Mouse (Mus musculus) fat pad, adult 2 months (tissue): ENCODE data around the gene Wdr90.
A peak's percentile ranks its signal among the peaks of the same experiment; 100 is the strongest.

Source experiments
- DNase-seq: peaks from one replicate; pipeline ENCODE4 v3.0.0-alpha.2; 2011; ENCODE audit warnings: low read depth, low spot score; ENCODE audit errors: extremely low read depth

The Wdr90 gene

DNA sequence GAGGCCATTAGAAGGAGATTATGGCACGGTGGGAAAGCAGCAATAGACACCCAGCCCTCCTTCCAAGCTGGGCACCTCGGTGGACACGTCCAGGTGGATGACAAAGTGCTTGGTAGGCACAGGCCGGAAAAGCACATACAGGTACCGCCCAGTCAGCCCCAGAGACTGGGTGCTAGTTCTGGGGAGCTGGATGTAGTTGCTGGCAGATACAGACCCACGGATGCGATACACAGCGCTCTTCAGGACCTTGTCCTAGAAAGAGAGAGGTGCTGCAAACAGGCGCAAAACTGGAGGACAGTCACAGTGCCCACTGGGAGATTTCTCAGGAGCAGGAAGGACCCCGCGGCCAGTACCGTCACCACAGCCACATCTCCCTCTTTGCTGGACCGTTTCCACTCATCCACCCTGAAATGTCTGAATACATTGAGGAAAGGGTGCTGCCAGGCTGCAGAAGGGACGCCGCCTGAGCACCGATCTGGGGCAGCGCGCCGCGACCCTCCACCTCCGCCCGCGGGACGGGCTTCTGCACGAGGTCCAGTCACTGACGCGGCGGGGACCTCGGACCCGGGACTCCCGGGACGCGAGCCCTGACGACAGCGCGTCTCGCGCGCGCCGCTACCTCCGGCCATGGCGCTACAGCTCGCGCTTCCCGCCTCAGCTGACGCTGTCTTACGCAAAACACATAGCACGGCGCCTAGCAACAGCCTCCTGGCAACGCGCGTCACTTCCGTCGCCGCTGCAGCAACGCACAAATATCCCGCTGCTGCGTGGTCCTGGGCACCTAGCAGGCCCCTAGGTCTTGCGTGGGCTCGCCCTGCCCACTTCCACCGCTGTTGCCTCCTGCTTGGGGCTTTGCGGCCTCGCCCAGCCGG lies at the start of gene Wdr90:
Gene Wdr90 (minus strand): TSS at position 670 of the 872 bp plus-strand sequence.
- DNase-seq, result no peak

DNA sequence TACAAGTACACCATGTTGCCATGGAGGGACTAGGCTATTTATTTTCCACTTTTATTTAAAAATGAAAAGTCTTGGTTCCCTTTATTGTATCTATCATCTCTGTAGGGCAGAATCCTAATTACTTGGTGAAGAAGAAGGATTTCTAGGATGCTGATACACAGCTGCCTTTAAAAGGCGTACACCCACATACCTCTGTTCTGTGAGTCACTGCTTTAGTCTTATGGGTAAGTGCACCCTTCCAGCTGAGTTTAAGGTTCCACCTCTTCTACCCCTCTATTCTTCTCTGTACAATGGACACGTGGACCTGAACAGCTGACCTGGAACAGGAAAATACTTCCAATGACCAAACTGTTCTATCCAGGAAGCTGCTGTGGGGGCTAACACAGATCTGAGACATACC lies 46.3 kb upstream of the Wdr90 start:
- DNase-seq, result no peak

DNA sequence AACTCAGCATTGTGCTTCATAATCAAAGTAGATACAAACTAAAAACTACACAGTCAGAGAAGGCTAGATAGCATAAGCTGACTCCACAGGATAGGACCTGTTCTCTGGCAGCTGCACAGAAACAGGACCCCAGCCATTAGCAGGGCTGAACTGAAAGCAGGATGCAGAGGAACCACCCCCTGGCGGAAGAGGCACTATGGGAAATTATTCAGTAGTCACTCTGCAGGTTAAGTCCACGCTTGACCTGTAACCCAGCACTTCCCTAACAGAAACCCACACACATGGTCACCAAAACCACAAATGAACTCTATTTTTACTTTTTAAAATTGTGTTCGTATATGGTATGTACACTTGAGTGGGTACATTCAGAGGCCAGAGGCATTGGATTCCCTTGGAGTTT lies 41.8 kb upstream of the Wdr90 start:
- no peak for DNase-seq

DNA sequence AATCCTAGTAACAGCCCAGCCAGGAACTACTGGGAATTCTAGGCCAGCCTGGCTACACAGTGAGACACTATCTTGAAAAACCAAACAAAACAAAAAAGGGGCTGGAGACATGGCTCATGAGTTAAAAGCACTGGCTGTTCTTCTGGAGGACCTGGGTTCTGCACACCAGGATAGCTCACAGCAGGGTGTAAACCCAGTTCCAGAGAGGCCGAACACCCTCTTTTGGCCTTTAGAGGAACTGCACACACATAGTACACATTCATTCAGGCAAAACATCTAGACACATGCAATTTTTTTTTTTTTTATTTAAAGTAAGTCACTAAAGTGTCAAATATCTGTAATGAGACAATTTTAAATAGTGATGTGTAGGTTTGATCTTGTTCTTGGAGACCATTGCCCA lies 38.9 kb upstream of the Wdr90 start:
- DNase-seq, result no peak

DNA sequence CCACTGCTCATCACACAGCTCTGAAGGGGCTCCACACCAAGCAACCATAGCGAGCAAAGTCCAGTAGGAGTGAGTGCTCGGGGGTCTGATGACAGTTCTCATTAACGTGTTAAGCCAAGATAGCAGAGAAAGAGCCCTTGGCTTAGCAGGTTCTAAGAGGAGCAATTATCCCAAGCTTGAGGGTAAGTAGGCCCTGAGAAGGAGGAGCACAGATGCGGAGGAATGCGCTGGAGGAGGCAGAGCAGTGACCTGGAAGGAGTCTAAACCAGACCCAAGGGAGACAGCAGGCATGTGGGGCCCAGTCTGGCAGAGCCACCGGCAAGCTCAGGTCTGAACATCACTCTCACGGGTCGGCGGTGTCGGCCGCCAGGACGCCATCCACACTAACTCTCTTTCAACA lies 34.6 kb upstream of the Wdr90 start:
- DNase-seq, result no peak

DNA sequence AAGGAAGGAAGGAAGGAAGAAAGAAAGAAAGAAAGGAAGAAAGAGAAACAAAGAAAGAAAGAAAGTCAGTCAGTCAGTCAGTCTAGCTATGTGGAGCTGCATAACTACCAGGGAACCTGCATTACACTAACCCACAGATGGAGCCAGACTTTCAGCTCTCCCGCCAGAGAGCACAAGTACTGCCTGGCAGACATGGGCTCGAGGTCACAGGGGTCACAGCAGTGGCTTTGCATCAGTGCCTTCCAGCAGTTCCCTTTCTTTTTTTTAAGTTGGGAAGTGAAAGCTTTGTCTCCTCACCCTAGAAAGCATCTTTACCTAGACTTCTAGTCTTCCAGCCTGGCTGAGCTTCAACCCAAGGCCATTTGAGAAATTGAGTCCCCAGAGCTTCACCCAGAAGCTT lies 34.1 kb upstream of the Wdr90 start:
- no peak for DNase-seq

DNA sequence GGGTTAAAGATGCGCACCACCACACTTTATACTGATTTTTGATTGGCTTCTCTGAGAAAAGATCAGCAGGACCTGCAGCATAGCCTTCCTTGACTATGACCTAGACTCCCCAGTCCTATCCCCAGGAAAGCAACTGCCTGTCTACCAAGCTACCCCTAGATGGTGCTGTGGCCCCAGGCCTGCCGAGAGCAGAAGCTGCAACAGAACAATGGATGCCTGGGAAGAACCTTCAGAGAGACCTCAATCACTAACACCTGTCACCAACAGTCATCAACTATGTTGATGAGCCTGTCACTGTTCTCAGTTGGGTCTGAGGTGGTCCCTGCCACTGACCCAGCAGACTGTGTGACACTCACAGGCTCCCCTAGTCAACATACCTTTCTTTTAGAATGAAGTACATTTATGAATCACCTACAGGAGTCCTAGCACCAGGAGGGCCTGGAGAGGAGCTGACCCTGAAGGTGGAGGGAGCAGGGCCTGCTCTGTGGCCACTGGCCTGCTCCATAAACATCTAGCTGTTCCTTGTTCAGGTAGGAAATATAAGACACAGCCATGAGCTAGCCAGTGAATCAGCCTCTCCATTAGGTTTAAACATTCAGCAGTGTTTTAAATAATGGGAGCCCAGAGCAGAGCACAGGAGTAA lies 32.8 kb upstream of the Wdr90 start:
- DNase-seq, result no peak

DNA sequence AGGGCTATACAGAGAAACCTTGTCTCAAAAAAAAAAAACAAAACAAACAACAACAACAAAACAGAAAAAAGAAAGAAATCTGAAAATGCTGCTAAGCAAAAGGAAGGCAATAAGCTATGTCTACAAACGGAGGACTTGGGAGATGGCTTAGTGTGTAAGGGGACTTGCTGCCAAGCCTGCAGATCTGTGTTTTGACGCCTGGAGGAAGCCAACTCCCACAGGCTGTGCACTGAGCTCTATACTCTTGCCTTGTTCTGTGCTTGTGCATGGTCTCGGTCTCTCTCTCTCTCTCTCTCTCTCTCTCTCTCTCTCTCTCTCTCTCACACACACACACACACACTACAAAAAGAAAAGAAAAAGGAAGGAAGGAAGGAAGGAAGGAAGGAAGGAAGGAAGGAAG lies 27.5 kb upstream of the Wdr90 start:
- no peak for DNase-seq

DNA sequence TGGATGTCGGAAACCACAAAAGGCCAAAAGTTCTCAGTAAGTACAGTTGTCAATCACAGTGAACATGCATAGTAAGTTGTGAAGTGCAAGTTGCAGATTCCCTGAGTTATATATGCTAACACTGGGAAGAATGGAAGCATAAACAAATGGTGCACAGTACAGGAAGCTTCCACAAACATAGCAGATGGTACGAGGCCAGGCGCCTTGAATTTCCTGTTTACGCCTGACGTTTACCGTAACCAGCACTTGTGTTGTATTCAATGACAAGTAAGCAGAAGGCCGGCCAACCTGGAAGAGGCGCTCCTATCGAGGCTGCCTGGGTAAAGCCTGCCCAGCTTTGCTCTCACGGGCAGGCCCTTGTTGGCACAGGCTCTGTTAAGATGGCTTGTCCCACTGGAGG lies 26.2 kb upstream of the Wdr90 start:
- DNase-seq, result no peak

DNA sequence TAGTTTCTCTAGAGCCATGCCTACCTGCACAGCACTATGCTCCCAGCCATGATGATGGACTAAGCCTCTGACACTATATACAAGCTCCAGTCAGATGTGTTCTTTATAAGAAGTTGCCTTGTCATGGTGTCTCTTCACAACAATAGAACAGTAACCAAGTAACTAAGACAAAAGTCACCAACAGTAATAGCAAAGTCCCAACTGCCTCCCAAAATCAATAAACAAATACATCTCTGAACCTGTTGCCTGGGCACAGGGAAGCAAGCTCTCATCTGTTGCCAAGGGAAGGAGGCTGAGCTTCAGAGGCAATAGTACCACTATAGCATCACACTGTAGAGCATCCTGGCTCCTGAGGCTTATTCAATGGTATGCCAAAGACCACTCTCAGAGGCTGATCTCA lies 25.5 kb upstream of the Wdr90 start:
- no peak for DNase-seq

DNA sequence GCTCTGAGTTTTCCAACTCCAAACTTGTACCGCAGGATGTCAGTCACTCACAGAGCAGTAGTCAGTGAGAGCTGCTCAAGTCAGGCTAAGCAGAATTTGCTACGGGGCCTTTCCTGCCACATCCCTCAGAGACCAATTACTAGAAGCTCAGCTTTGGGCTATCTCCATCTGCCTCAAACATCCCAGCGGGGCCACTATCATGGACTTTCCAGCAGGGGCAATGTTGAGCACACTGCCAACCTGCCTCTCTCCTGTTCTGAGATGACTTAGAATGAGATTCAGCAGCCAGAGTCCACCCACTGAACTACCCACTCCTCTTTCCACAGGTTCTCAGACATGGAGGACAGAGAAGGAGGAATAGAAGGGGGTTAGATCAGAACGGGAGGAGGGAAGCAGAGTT lies 24.3 kb upstream of the Wdr90 start:
- no peak for DNase-seq

DNA sequence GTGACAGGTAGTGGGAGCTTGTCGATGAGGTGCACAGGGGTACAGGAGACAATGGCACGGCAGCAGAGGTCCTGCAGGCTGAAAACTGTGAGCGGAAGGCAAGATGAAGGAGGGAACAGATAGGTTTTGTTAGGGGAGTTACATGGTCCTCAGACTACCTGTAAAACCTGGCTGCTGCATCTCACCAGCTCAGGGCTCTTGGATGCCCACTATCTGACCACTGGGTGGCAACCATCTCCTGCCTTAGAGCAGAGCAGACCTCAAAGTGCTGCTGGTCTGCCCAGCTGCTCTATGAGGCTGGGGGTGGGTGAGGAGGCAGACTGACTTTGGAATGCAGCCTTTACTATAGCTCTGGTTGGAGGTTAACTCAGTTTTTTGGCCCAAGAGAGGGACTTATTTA lies 22.5 kb upstream of the Wdr90 start:
- no peak for DNase-seq

DNA sequence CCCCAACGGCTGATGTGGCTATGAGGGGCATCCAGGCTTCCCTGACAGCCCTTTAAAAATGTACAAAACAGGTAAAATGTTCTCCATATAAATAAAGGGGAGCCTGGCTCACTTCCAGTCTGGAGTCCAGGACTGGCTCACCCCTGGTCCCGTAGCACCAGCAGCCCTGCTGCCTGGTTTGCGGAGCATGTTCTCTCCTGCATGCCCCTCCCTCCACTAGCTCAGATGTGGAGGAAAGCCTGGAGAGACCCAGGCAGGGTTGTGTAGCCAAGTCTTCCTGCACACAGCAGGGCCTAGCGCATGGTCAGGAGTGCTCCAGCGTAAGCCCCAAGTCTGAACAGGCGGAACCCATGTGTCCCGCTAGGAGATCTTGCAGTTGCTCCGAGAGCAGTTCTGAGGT lies 22.0 kb upstream of the Wdr90 start:
- no peak for DNase-seq

DNA sequence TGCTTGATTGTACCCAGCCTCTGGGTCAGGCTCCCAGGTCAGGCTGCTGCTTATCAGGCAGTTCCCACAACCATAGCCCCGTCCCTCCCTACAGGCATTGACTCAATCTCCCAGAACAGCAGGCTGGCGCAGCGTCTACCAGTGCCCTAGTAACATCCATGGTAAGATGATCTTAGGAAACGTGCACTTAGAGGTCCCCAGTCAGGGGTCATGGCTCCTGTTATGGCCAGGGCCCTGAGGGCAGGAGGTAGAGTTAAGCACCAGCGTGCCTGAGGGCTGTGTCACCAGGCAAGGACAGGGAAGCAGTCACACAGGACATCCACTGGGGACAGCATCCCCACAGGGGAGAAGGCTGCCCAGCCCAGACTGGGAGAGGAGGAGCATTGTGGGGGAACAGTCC lies 21.0 kb upstream of the Wdr90 start:
- DNase-seq, result no peak

DNA sequence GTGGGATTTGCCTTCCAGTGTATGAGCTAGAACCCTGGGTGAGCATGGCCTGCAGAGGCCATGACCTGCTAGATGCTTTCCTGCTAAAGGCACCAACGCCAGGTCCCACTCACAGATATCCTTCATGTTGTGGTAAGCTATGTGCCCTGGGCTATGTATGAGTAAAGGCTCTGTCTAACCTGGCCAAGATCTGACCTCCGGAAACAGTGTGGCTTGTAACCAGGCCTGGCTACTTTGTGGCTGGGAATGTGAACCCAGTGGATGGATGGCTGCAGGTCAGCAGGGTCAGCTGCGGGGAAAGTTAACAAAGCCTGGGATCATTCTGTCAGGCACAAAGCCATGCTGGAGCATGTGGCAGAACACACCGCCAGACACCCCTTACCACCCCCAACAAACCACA lies 20.4 kb upstream of the Wdr90 start:
- DNase-seq, result no peak

DNA sequence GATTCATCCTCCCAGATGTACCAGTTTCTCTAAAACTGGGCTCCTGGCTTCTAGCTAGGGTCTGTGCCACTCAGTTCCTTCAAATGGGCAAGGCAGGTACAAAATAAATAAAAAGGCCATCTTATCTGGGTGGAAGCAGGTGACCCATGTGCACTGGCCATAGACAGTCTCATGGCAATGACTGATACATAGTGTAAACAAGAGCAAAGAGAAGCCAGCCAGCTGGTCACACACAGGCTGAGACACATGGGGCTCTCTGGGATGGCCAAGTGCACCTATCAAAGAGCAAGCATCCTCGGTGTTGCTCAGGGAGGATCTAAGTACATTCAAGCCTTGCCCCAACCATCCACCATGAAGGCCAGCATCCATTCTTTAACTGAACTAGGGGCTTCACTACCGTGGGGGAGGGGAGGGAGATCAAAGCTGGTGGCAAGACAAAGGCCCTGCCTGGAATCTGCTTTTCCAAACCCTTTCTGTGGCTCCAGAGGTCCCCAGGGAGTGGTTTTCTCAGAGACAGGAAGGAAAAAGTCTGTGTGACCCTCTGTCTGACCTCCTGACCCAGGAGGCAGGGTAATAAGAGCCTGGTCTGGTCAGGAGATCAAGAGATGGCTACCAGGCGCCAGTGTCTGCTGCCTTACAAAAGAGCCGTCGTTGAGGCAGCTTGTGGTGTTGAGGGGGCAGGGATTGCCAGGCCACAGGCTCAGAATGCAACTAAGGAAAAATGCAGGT lies 19.8 kb upstream of the Wdr90 start:
- no peak for DNase-seq

DNA sequence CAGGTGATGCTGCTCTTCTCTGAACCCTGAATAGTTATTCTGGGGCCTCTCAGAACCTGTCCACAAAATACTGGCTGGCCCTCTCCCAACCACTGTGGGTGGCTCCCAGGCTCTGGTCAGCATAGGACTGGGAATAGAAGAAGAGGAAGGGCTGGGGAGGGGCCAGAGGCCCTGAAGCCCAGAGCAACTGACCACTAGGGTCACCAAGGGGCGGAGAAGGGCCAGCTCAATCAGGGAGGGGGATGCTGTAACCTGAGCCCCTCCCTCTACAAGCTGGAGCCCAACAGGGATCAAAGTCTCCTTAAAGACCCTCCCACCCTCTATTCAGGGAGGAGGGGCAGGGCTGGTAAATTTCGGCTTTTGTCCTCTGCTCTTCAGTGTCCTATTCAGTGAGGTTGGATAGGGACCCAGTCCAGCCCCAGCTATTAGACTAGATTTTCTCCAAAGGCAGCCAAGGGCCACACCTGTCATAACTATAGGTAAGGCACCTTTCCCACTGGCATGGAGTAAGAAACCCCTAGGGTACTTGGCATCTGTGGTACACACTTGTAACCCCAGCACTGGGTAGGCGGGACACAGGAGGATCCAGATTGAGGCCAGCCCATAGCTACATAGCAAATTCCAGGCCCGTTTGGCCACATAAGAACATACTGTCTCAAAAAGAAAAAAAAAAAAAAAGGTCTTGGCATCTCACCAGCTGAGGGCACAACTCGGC lies 19.1 kb upstream of the Wdr90 start, which contains the start of gene Wfikkn1:
Gene Wfikkn1 (minus strand): TSS at position 663 of the 715 bp plus-strand sequence.
- peak; percentile 97 for DNase-seq

DNA sequence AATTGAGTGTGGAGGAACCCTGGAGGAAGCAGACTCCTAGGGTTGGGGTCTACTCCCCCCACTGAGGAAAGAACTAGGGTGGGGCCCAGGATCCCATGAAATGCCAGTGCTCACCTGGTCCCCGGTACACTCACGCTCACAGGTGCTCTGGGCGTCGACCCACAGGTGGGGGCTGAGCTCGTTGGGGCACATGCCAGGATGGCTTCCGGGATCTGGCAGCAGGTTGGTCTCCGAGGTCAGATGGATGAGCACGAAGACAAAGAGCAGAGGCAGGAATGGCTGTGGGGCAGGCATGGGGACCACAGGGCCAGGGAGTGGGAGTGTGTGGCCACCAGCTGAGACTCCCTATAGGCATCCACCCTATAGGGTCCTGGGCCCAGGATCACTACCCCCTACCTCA lies 18.4 kb upstream of the Wdr90 start:
- no peak for DNase-seq

DNA sequence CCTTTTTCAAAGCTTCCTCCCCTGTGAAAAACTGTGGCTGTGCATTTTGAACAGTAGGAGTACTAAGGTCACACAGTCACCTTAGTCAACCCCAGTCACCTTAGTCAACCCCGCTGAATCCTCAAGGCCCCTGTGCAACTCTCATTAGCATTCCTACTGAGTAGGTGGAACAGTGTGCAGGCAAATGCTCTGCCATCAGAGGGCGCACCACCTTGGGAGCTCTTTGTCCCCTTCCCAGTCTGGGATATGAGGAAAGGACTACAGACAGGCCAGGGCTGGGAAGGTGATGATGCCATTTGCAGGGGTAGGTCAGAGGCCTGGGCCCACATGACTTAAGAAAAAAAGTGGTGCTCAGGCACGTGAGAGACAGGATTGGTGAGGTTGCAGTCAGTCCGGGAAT lies 18.0 kb upstream of the Wdr90 start:
- no peak for DNase-seq

DNA sequence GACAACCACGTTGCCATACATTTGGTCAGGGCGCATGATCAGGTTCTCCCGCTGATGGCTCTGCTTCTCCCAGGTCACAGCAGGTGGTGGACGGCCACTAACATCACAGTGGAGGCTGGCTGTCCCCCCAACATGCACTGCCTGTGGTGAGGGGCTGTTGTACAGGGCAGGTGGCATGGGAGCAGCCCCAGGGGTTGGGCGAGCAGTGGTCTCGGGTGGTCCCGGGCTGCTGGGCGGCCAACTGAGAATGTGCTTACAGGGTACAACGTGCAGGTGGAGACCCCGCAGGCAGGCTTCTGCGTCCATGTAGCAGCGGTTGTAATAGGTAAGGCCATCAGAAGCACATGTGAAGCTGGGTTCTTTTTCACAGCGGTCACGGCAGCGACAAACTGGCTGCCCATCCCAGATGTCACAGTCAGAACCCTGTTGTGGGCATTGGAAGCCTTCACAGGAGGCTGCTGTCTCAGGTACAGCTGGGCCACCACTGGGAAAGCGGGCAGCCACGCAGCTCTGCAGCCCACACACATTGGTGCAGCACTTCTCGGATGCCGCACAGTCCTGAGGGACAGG lies 17.4 kb upstream of the Wdr90 start:
- no peak for DNase-seq
